Mouse (Mus musculus): ENCODE data around the gene Tmem51. TPM values are rescaled to one million over a fixed set of nuclear protein-coding genes. Genes with fewer than 3 reads are reported as not detected.
A peak's percentile ranks its signal among the peaks of the same experiment; 100 is the strongest.
"Not testable (repeated sequence)": the region's sequence is repeated elsewhere in the genome, so short reads cannot be mapped to it uniquely, and the experiment has no call there.

The Tmem51 gene
- polyA plus RNA-seq, 1 experiment from 2014 or later: 8.3 TPM

DNA sequence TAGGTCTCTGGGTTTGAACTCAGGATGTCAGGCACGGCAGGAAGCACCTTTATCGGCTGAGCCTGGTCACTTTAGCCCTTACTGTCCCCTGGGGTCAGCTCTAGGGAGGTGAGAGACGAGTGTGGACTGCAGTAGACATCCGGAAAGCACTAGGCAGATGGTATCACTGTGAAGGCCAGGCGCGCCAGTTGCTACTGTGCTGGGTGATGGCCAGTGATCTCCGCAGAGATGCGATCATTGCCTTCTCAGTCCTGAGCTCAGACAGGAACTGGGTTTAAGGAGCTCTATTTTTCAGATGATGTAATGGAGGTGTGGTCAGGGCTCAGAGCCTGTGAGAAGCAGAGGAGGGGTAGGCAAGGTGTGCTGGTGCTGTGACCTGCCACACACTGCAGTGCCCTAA is 28.5 kb downstream of the Tmem51 start:
- no peaks in the 10 kb centered on the region for H3K36me3 ChIP-seq
- no peaks in the 10 kb centered on the region for H3K9me3 ChIP-seq
- H3K4me3 ChIP-seq: no peak overlapping the region
- whole genome bisulfite sequencing: 76% methylated on average over 8 of the region's 8 CpGs
- 0 out of 2 replicates have a peak, but pooled peaks cover 2% of the 10 kb centered on the region for H3K4me1 ChIP-seq (replicated peaks)
- H3K27me3 ChIP-seq: no peaks in the 10 kb centered on the region
- no peak overlapping the region for H3K9ac ChIP-seq
- no peak for ATAC-seq (ENCODE audit: low FRiP score, low read depth)
- H3K4me2 ChIP-seq: no peak overlapping the region
- H3K27ac ChIP-seq (replicated peaks): no peak overlapping the region

DNA sequence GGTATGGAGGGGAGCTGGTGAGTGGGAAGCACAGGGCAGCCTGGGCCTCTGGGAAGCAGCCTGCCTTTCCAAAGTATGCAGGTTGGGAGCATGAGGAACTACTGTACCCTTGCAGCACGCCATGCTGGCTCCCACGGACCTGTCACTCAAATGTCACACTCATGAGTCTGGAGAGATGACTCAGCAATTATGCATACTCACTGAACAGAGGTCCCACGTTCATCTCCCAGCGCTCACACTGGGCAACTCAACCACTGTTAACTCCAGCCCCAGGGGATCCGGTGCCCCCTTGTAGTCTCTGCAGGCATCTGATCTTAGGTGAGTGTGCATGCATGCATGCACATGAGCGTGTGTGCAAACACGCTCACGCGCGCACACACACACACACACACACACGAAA is 29.5 kb downstream of the Tmem51 start:
- WGBS: 86% methylated on average over 11 of the region's 11 CpGs
- Histone ChIP-seq H3K4me2 (no peak overlapping the region), H3K9me3 (no peaks in the 10 kb centered on the region), H3K9ac (no peak overlapping the region), H3K27me3 (no peaks in the 10 kb centered on the region), H3K4me3 (no peak overlapping the region), H3K36me3 (no peaks in the 10 kb centered on the region), H3K4me1 (replicated peaks) (no peaks in the 10 kb centered on the region), H3K27ac (replicated peaks) (no peak overlapping the region)
- ATAC-seq (ENCODE audit: low FRiP score, low read depth): no peak

DNA sequence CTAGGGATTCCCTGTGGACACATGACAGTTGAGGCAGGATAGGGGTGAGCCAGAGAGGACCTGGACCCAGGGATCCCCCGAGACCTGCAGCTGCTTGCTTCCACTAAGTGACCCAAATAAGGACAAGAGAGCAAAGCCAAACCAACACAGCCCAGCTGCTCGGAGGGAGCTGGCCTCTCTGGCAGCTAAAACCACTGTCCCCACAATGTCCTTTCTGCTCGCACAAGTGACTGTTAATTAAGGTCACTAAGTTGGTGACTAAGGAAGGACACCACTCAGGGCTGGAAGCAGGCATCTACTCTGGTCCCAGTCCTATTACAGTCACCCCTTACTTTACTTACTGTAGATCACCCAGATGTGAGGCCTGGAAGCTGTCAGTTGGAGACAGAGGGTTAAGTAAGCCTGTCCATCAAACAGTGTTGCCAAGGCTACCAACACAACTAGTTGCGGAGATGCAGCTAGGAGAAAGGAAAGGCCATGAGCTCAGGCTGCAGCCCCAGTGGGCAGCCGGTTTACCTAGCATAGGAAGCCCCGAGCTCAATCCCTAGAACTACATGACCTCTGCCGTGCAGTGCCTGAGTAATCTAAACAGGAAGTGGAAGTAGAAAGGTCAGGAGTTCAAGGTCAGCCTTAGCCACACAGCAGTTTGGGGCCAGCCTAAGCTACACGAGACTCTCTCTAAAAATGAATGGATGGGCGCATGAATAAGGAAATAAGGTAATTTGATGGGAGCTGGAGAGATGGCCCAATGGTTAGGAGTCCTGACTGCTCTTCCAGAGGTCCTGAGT is 30.2 kb downstream of the Tmem51 start:
- H3K27ac ChIP-seq (replicated peaks): no peak overlapping the region
- no peaks in the 10 kb centered on the region for H3K9me3 ChIP-seq
- no peak overlapping the region for H3K4me2 ChIP-seq
- no peaks in the 10 kb centered on the region for H3K36me3 ChIP-seq
- H3K27me3 ChIP-seq: no peaks in the 10 kb centered on the region
- no peak overlapping the region for H3K4me3 ChIP-seq
- no peak overlapping the region for H3K9ac ChIP-seq
- H3K4me1 ChIP-seq (replicated peaks): no peaks in the 10 kb centered on the region
- 60% methylated on average over 9 of the region's 9 CpGs for WGBS
- ATAC-seq (ENCODE audit: low FRiP score, low read depth): no peak; the same call in 1 of the 2 replicates

DNA sequence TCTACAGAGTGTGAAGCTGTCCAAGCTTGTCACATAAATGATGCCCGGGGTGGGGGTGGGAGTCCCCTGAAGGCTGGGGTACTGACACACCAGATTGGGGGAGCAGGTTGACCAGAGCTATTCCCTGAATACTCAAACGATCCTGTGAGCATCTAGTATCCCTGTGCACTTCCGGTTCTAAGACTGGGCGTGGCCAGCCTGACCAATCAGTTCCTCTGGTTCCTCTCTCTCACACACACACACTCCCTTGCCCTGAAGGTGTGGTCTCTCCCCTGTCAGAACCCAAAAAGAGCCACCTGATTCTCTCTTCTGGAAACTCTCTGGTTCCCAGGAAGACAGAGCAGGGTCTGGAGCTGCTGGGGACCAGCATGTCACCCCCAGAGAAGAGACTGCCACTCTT is 30.8 kb downstream of the Tmem51 start:
- H3K27me3 ChIP-seq: no peaks in the 10 kb centered on the region
- no peak for ATAC-seq (ENCODE audit: low FRiP score, low read depth)
- H3K9ac ChIP-seq: no peak overlapping the region
- no peak overlapping the region for H3K4me3 ChIP-seq
- H3K36me3 ChIP-seq: no peaks in the 10 kb centered on the region
- H3K4me2 ChIP-seq: no peak overlapping the region
- H3K9me3 ChIP-seq: no peaks in the 10 kb centered on the region
- H3K27ac ChIP-seq (replicated peaks): no peak overlapping the region
- H3K4me1 ChIP-seq (replicated peaks): no peaks in the 10 kb centered on the region
- 71% methylated on average over 4 of the region's 4 CpGs for WGBS

DNA sequence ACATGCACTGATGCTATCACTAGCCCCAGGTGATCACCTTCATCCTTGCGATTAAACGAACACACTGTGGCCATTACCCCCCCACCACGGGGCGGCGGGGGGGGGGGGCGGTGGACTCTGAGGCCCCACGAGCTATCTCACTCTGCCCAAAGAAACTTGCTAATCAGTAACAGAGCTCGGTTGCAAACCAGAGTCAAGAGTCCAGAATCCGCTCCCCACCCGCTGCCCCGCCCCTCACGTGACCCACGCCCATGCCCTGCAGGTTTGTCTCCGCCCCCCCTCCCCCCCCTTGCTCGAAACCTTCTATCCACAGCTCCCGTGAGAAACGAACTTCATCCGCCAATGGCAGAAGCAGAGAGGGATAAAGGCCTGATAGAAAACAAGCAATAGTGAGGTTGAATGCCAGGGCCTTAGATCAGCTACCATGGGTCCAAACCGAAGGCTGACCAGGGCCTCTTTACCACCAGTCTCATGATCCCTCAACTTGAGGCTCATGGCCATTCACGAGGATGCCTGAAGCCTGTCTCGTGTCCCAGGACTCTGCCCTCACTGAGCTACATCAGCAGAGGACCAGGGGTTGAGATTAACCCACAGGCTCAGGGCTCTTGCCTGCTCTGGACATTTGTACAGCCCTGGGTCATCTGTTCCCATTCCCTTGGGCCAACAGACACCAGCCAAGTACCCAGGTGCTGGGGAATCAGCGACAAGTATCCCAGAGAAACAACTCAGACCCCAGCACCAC is 31.5 kb downstream of the Tmem51 start:
- no peaks in the 10 kb centered on the region for H3K4me1 ChIP-seq (replicated peaks)
- ATAC-seq (ENCODE audit: low FRiP score, low read depth): no peak
- WGBS: 59% methylated on average over 22 of the region's 22 CpGs
- H3K27ac ChIP-seq (replicated peaks): no peak overlapping the region
- no peaks in the 10 kb centered on the region for H3K27me3 ChIP-seq
- no peaks in the 10 kb centered on the region for H3K9me3 ChIP-seq
- H3K9ac ChIP-seq: no peak overlapping the region
- H3K4me3 ChIP-seq: no peak overlapping the region
- H3K4me2 ChIP-seq: no peak overlapping the region
- no peaks in the 10 kb centered on the region for H3K36me3 ChIP-seq

DNA sequence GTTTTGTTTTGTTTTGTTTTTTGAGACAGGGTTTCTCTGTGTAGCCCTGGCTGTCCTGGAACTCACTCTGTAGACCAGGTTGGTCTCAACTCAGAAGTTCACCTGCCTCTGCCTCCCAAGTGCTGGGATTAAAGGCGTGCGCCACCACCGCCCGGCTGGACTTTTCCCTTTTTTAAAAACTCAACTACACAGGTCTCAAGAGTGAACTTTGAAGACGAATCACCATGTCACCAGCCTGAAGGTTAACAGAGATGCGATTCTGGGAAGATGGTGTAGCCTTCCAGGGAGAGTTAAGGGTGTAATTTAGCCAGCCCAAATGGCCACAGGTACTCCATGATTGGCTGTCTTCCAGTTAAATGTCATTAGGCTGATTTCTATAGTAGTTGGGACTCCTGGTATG is 32.2 kb downstream of the Tmem51 start:
- not testable (repeated sequence) for H3K36me3 ChIP-seq; H3K27me3 ChIP-seq; H3K9ac ChIP-seq; H3K4me1 ChIP-seq (replicated peaks); H3K9me3 ChIP-seq; ATAC-seq (ENCODE audit: low FRiP score, low read depth); H3K4me2 ChIP-seq; H3K27ac ChIP-seq (replicated peaks); H3K4me3 ChIP-seq
- WGBS: 94% methylated on average over 6 of the region's 6 CpGs

DNA sequence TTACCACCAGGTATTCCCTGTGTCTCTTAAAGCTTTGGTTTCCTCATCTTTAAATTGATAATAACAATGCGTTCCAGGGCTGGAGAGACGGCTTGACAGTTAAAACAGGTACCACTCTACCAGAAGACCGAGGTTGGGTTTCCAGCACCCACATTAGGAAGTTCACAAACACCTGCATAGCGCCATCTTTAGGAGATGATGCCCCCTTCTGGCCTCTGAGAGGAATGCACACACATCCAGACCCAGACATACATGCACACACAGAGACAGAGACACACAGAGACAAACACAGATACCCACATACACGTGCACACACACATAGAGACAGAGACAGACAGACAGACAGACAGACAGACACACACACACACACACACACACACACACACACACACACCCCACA is 34.1 kb downstream of the Tmem51 start:
- no peak overlapping the region for H3K4me2 ChIP-seq
- no peaks in the 10 kb centered on the region for H3K36me3 ChIP-seq
- no peaks in the 10 kb centered on the region for H3K27me3 ChIP-seq
- no peaks in the 10 kb centered on the region for H3K4me1 ChIP-seq (replicated peaks)
- no peak overlapping the region for H3K4me3 ChIP-seq
- H3K9me3 ChIP-seq: no peaks in the 10 kb centered on the region
- no peak for ATAC-seq (ENCODE audit: low FRiP score, low read depth)
- no peak overlapping the region for H3K27ac ChIP-seq (replicated peaks)
- 96% methylated on average over 5 of the region's 5 CpGs for WGBS
- no peak overlapping the region for H3K9ac ChIP-seq

DNA sequence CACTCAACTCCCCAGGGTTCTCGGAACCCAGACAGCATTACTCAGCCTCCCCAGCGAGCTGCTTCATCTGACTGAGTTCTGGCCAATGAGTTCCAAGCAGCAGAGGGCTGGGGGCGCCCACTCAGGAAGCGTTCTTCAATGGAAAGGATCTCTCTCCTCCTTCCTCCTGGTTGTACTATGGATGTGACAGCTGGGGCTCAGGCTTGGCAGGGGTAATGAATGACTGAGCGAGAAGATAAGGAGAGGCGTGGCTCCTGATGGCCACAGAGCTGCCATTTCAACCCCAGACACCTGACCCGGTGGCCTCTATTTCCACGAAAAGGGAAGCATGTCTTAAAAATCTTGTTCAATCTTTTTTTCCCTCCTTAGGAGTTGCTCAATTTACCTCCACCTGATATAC is 35.7 kb downstream of the Tmem51 start:
- Histone ChIP-seq H3K27ac (replicated peaks) (no peak overlapping the region), H3K4me1 (replicated peaks) (no peaks in the 10 kb centered on the region), H3K9ac (no peak overlapping the region), H3K4me3 (no peak overlapping the region), H3K36me3 (no peaks in the 10 kb centered on the region), H3K4me2 (no peak overlapping the region), H3K27me3 (no peaks in the 10 kb centered on the region), H3K9me3 (no peaks in the 10 kb centered on the region)
- ATAC-seq (ENCODE audit: low FRiP score, low read depth): no peak
- WGBS: 74% methylated on average over 8 of the region's 8 CpGs

DNA sequence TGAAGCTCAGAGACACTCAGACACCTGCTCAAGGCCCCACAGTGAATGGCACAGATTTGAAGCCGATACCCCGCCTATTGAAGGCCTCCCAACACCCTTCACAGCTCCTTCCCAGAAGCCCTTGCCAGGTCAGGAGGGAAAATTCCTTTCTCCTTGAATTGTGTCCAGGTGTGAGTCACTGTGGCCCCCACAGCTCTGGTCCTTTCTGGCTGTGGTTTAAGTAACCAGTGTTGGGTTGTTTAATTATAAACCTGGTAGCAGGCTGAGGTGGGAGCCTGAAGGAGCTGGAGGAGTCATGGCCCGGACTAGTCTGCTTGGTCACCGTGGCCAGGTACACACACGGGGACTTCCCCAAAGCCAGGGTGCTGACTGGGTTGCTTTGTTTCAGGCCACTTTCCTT is 37.1 kb downstream of the Tmem51 start:
- ATAC-seq (ENCODE audit: low FRiP score, low read depth): no peak
- no peaks in the 10 kb centered on the region for H3K9me3 ChIP-seq
- H3K4me1 ChIP-seq (replicated peaks): no peaks in the 10 kb centered on the region
- no peak overlapping the region for H3K9ac ChIP-seq
- H3K4me2 ChIP-seq: no peak overlapping the region
- H3K27me3 ChIP-seq: no peaks in the 10 kb centered on the region
- 92% methylated on average over 5 of the region's 5 CpGs for WGBS
- H3K36me3 ChIP-seq: no peaks in the 10 kb centered on the region
- H3K27ac ChIP-seq (replicated peaks): no peak overlapping the region
- no peak overlapping the region for H3K4me3 ChIP-seq

DNA sequence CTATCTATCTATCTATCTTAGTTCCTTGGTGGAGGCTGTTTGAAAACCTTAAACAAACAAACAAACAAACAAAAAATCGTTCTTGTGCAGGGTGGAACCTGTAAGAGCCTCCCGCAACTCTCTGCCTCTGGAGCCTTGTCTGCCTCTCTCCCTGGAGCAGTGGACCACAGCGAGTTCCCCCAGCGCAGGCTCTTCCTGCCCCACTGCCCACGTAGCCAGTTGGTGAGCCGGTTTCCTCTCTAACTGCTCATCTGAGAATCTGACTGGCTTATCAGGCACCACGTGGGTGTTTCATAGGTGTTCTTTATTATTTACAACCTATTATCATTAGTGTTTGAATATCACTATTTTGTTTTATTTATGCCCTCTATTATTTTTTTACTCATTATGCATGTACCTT is 37.6 kb downstream of the Tmem51 start:
- no peak overlapping the region for H3K27ac ChIP-seq (replicated peaks)
- H3K27me3 ChIP-seq: no peaks in the 10 kb centered on the region
- H3K4me3 ChIP-seq: no peak overlapping the region
- no peak for ATAC-seq (ENCODE audit: low FRiP score, low read depth)
- no peaks in the 10 kb centered on the region for H3K9me3 ChIP-seq
- H3K9ac ChIP-seq: no peak overlapping the region
- no peaks in the 10 kb centered on the region for H3K36me3 ChIP-seq
- no peaks in the 10 kb centered on the region for H3K4me1 ChIP-seq (replicated peaks)
- WGBS: 86% methylated on average over 7 of the region's 7 CpGs
- H3K4me2 ChIP-seq: no peak overlapping the region

DNA sequence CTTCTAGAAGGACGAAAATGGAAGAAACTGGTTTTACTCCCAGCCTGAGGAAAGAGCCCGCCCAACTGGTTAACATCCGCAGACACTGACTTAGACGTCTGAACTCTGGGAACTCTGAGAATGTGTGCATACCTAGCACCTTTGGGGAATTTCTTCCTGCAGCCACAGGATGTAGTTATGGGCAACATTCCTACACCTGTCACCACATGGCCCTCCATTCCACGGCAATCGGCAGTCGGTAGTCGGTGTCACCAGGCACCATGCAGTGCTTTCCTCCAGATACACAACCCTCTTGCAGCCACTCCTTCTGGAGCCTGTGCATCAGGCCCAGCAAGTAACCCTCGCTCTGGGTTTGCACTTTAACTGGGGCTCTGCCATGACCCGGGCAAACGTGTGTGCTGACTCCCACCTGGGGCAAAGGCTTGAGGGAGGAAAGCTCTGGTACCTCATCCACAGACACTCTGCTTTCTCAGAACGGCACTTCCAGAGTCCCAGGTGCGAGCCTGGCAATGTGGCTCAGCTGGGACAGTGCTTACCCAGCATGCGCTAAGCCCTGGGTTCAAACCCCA is 38.4 kb downstream of the Tmem51 start:
- no peak overlapping the region for H3K9ac ChIP-seq
- ATAC-seq (ENCODE audit: low FRiP score, low read depth): no peak
- no peaks in the 10 kb centered on the region for H3K4me1 ChIP-seq (replicated peaks)
- 89% methylated on average over 14 of the region's 14 CpGs for WGBS
- no peaks in the 10 kb centered on the region for H3K9me3 ChIP-seq
- H3K27me3 ChIP-seq: no peaks in the 10 kb centered on the region
- H3K4me3 ChIP-seq: no peak overlapping the region
- H3K36me3 ChIP-seq: no peaks in the 10 kb centered on the region
- no peak overlapping the region for H3K27ac ChIP-seq (replicated peaks)
- no peak overlapping the region for H3K4me2 ChIP-seq

DNA sequence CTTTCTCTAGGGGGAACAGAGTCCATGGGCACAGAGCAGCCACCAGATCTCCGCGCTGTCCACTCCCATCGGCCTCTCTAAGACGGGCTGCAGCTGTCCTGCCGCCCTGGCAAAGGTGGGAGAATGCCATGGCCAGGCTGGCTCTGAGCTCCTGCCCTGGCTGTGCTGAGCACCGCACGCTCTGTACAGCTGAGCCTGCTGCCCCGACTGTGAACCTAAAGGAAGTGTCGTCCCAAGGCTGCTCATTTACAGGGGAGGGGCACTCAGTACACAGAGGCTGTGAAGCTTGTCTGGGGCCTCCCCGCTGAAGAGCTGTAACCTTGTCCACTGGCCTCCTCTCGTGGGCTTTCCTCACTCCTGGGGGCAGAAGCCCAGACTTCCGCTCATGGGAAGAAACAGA is 39.7 kb downstream of the Tmem51 start:
- no peaks in the 10 kb centered on the region for H3K36me3 ChIP-seq
- no peak overlapping the region for H3K9ac ChIP-seq
- no peak overlapping the region for H3K27ac ChIP-seq (replicated peaks)
- H3K4me2 ChIP-seq: no peak overlapping the region
- H3K27me3 ChIP-seq: no peaks in the 10 kb centered on the region
- 75% methylated on average over 12 of the region's 12 CpGs for WGBS
- ATAC-seq (ENCODE audit: low FRiP score, low read depth): peak; percentile 42; the same call in 1 of the 2 replicates
- no peaks in the 10 kb centered on the region for H3K4me1 ChIP-seq (replicated peaks)
- H3K9me3 ChIP-seq: no peaks in the 10 kb centered on the region
- no peak overlapping the region for H3K4me3 ChIP-seq

Data from hindbrain, embryonic 15.5 days (tissue).